Mouse (Mus musculus): ENCODE measurements around the gene Gm11011. TPM values are rescaled to one million over a fixed set of nuclear protein-coding genes. Genes with fewer than 3 reads are reported as not detected.
"Not testable (repeated sequence)": the region's sequence is repeated elsewhere in the genome, so short reads cannot be mapped to it uniquely, and the experiment has no call there.

The Gm11011 gene
- polyA plus RNA-seq (2015; fragmentation: Nextera tagmentation; extraction: Ambion mirVana): not detected in 2 replicates

DNA sequence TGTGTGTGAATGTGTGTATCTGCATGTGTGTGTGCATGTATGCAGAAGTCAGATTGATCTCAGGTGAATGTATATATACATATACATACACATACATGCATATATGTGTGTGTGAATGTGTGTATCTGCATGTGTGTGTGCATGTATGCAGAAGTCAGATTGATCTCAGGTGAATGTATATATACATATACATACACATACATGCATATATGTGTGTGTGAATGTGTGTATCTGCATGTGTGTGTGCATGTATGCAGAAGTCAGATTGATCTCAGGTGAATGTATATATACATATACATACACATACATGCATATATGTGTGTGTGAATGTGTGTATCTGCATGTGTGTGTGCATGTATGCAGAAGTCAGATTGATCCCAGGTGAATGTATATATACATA is at the start of gene Gm11011:
Gene Gm11011, minus strand, starts transcription at position 101 of the 400 bp plus-strand sequence.
- H3K9me3 ChIP-seq (ENCODE audit: control insufficient read depth, low read length); ATAC-seq; H3K27me3 ChIP-seq (replicated peaks; ENCODE audit: control insufficient read depth, insufficient read depth, low read length): not testable (repeated sequence)

DNA sequence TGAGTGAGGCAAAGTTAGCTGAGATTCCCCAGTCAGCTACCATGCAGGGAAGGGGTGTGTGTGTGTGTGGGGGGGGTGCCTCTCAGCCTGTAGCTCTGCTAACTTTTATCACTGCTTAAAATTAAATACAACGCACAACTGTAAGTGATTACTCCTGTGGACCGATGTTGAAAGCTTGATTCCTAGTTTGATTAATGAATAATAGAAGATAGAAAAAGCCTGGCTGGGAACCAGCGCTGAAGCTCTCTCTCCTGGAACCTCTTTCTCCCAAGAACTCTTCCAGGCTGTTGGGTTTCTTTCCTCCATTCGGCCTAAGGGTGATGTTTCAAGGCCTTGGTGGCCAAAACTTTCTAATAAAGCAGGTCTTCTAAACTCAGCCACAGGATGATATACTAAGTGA is 48.9 kb upstream of the Gm11011 start:
- H3K27me3 ChIP-seq (replicated peaks; ENCODE audit: control insufficient read depth, insufficient read depth, low read length): no peaks in the 10 kb centered on the region
- H3K4me3 ChIP-seq (ENCODE audit: low read length): peak overlapping the region; percentile 78
- no peaks in the 10 kb centered on the region for H3K9me3 ChIP-seq (ENCODE audit: control insufficient read depth, low read length)
- peaks cover 3% of the 10 kb centered on the region; the same call in 1 of the 2 replicates for H3K4me1 ChIP-seq (ENCODE audit: control insufficient read depth, insufficient read depth, low read depth, low read length)
- no peak for ATAC-seq
- peak overlapping the region; percentile 95 for H3K4me2 ChIP-seq (ENCODE audit: low read length)
- H3K27ac ChIP-seq (ENCODE audit: low read depth, low read length): peak overlapping the region; percentile 34; the same call in 1 of the 2 replicates
- H3K9ac ChIP-seq (ENCODE audit: low read depth, low read length): peak overlapping the region; percentile 17; the same call in 1 of the 2 replicates
- H3K36me3 ChIP-seq (ENCODE audit: control insufficient read depth, insufficient read depth, low read length): no peaks in the 10 kb centered on the region
- 62% methylated on average over 4 of the region's 4 CpGs for WGBS

More for the DNA sequence above, at the start of gene Gm11011:
- not testable (repeated sequence) for H3K4me1 ChIP-seq (ENCODE audit: control insufficient read depth, insufficient read depth, low read depth, low read length); H3K27ac ChIP-seq (ENCODE audit: low read depth, low read length); H3K9ac ChIP-seq (ENCODE audit: low read depth, low read length); H3K36me3 ChIP-seq (ENCODE audit: control insufficient read depth, insufficient read depth, low read length); H3K4me2 ChIP-seq (ENCODE audit: low read length); H3K4me3 ChIP-seq (ENCODE audit: low read length)

DNA sequence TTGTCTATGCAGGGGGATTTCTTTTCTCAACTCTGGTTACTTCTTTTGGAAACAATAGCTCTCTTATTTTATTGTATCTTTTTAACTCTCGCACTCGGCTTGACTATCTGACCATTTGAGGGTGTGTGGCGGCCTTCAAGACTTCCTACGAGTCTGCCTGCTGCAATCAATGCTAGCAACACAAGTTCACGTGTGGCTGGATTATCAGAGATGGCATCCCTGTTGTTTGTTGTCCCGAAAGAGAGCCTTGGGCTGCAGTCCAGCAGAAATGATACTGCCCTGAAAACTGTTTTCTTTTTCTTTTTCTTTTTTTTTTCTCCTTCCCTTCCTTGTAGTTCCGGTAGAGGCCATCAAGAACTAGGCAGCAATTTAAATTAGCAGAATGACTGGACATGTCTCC is 47.9 kb upstream of the Gm11011 start:
- Histone ChIP-seq H3K4me1 (ENCODE audit: control insufficient read depth, insufficient read depth, low read depth, low read length) (peaks cover 3% of the 10 kb centered on the region; the same call in 1 of the 2 replicates), H3K27ac (ENCODE audit: low read depth, low read length) (peak overlapping the region; percentile 86), H3K9ac (ENCODE audit: low read depth, low read length) (peak overlapping the region; percentile 54)

DNA sequence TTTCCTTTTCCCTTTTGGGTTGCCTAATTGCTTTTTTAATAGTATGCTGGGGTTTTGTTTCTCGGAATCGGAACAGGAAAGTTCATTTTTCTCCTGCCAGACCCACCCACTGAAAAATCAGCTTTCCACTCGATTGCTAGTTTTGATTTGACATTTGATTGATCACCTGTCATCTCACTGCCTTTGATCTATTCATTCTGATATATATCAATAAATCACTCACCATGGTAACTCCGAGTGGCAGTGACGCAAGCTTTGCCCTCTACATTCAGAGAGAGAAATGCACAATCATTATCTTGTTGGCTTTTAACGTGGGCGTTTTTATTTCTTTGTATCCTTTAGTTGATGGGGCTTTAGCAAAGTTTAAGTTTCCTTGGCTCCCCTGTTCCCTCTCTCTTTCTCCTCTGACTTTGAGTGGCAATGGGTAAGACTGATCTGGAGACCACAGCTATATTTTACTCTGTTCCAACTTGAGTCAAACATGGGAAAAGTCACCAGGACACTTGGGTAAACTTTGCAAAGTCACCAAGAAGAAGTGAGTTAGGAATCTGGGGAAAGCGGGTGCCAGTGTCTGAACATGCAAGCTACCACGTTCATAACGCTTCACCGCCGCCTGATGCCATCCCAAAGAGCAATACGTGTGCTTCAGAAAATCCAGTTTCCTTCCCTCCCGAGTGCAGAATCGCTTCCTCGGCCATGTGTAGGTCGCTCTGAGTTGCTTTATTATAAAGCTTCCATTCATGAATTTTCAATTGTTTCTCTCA is 47.3 kb upstream of the Gm11011 start:
- Histone ChIP-seq H3K27me3 (replicated peaks; ENCODE audit: control insufficient read depth, insufficient read depth, low read length) (no peaks in the 10 kb centered on the region), H3K9ac (ENCODE audit: low read depth, low read length) (peak overlapping the region; percentile 87), H3K27ac (ENCODE audit: low read depth, low read length) (peak overlapping the region; percentile 86), H3K4me2 (ENCODE audit: low read length) (peak overlapping the region; percentile 95), H3K36me3 (ENCODE audit: control insufficient read depth, insufficient read depth, low read length) (no peaks in the 10 kb centered on the region), H3K4me1 (ENCODE audit: control insufficient read depth, insufficient read depth, low read depth, low read length) (peaks cover 3% of the 10 kb centered on the region; the same call in 1 of the 2 replicates), H3K9me3 (ENCODE audit: control insufficient read depth, low read length) (no peaks in the 10 kb centered on the region), H3K4me3 (ENCODE audit: low read length) (peak overlapping the region; percentile 78)
- ATAC-seq: no peak
- WGBS: 24% methylated on average over 17 of the region's 17 CpGs

More for the DNA sequence above, 47.9 kb upstream of the Gm11011 start:
- Histone ChIP-seq H3K36me3 (ENCODE audit: control insufficient read depth, insufficient read depth, low read length) (no peaks in the 10 kb centered on the region), H3K27me3 (replicated peaks; ENCODE audit: control insufficient read depth, insufficient read depth, low read length) (no peaks in the 10 kb centered on the region), H3K4me2 (ENCODE audit: low read length) (peak overlapping the region; percentile 95), H3K9me3 (ENCODE audit: control insufficient read depth, low read length) (no peaks in the 10 kb centered on the region), H3K4me3 (ENCODE audit: low read length) (peak overlapping the region; percentile 78)
- WGBS: 20% methylated on average over 7 of the region's 7 CpGs
- ATAC-seq: no peak

DNA sequence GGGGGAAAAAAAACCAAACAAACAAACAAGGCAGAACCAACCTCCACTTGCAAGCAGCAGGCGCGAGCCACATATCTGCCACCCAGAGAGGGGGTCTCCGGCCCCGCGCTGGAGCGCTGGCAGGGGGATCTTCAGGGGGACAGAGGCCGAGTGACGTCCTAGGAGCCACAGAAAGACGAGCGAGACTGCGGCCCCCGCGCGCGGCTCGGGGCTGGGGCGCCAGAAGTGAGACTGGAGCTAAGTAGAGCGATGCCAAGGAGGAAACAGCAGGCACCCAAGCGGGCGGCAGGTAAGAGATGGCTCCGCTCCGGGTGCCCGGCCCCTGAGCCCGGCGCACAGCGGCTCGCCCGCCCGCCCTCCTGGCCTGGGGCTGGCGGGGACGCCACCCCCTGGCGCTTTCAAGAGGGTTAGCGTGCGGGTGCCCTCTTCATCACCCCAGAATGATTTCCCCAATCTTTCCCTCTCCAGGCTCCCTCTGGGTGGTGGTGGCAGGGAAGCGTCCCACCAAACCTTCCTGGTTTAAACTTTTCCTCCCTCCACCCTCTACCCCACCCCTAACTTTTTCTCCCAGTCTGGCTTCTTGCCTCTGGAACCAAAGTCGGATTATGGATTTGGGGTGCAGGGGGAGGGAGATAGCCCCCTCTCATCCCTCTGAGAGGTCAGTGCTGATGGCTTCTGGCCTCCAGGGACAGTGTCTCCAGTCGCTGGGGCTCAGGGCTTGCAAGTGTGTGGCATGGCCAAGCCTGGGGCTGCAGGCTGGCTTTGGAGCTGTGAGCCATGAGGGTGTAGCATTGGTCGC is 46.1 kb upstream of the Gm11011 start:
- H3K36me3 ChIP-seq (ENCODE audit: control insufficient read depth, insufficient read depth, low read length): no peaks in the 10 kb centered on the region
- 1% methylated on average over 35 of the region's 38 CpGs for WGBS
- ATAC-seq: peak; percentile 35; the same call in 1 of the 2 replicates
- peaks cover 3% of the 10 kb centered on the region; the same call in 1 of the 2 replicates for H3K4me1 ChIP-seq (ENCODE audit: control insufficient read depth, insufficient read depth, low read depth, low read length)
- H3K4me2 ChIP-seq (ENCODE audit: low read length): peak overlapping the region; percentile 95
- peak overlapping the region; percentile 78 for H3K4me3 ChIP-seq (ENCODE audit: low read length)
- H3K27ac ChIP-seq (ENCODE audit: low read depth, low read length): peak overlapping the region; percentile 86
- H3K9me3 ChIP-seq (ENCODE audit: control insufficient read depth, low read length): no peaks in the 10 kb centered on the region
- H3K9ac ChIP-seq (ENCODE audit: low read depth, low read length): peak overlapping the region; percentile 87
- no peaks in the 10 kb centered on the region for H3K27me3 ChIP-seq (replicated peaks; ENCODE audit: control insufficient read depth, insufficient read depth, low read length)

DNA sequence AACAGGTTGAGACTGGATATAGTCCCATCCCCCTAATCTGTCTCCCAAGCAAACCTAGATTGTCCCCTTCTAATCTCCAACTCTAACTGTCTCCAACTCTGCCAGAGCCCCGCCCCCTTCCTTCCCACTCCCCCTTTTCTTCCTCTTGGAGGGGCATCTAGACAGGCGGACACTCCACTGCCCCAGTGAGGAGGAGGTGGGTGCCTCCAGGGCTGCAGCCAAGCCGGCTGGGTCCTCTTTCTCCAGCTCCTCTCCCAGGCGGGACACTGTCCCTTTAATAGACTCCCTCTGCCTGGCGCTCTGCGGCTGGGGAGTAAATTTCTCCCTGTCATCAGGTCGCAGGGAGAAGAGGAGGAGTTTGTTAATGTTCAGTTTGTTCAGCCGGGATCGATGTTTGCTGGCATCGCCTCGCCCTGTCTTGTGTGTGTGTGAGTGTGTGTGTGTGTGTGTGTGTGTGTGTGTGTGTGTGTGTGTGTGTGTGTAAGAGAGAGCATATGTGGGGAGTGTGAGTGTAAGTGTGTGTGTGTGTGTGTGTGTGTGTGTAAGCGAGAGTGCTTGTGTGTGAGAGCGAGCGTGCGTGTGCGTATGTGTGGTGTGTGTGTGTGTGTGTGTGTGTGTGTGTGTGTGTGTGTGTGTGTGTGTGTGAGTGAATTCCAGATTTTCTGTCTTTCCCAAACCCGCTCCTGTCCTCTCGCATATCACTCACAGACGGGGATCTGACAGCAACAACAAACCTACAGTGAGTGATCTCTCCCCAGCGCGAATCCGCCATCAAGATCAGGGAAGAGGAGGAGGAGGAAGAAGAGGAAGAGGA is 45.0 kb upstream of the Gm11011 start, which contains the start of gene Tshz2:
Gene Tshz2, plus strand, starts transcription at position 676 of the 814 bp plus-strand sequence.
- H3K9ac ChIP-seq (ENCODE audit: low read depth, low read length): peak within 1 kb of the TSS; percentile 87
- H3K4me2 ChIP-seq (ENCODE audit: low read length): peak within 1 kb of the TSS; percentile 95
- peak; percentile 83 for ATAC-seq
- 0% methylated on average over 17 of the region's 22 CpGs for WGBS
- H3K27ac ChIP-seq (ENCODE audit: low read depth, low read length): peak within 1 kb of the TSS; percentile 86
- no peaks in the 10 kb centered on the region for H3K9me3 ChIP-seq (ENCODE audit: control insufficient read depth, low read length)
- no peaks in the 10 kb centered on the region for H3K36me3 ChIP-seq (ENCODE audit: control insufficient read depth, insufficient read depth, low read length)
- H3K4me3 ChIP-seq (ENCODE audit: low read length): peak within 1 kb of the TSS; percentile 78
- H3K27me3 ChIP-seq (replicated peaks; ENCODE audit: control insufficient read depth, insufficient read depth, low read length): no peaks in the 10 kb centered on the region
- H3K4me1 ChIP-seq (ENCODE audit: control insufficient read depth, insufficient read depth, low read depth, low read length): peaks cover 3% of the 10 kb centered on the region; the same call in 1 of the 2 replicates

DNA sequence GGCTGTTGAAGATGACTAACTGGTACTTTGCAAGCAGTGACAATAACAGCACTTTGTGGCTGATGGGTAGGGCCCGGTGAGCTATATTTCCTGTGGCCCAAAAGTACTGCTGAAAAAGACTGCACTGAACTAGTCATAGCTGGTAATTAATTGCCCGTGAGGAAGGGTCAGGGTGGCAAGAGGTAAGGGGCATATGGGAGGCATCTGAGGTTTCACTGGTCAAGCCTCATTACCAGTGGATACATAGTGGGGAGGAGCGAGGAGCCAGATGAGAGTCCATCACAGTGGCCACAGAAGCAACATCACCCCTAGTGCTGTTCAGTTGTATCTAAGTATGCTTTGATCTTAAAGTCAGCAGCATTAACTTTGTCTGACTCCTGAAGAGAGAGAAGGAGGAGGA is 42.5 kb upstream of the Gm11011 start:
- 89% methylated on average over 3 of the region's 3 CpGs for WGBS
- Histone ChIP-seq H3K4me2 (ENCODE audit: low read length) (no peak overlapping the region), H3K27ac (ENCODE audit: low read depth, low read length) (no peak overlapping the region), H3K4me1 (ENCODE audit: control insufficient read depth, insufficient read depth, low read depth, low read length) (peaks cover 3% of the 10 kb centered on the region; the same call in 1 of the 2 replicates), H3K27me3 (replicated peaks; ENCODE audit: control insufficient read depth, insufficient read depth, low read length) (no peaks in the 10 kb centered on the region), H3K36me3 (ENCODE audit: control insufficient read depth, insufficient read depth, low read length) (no peaks in the 10 kb centered on the region), H3K9me3 (ENCODE audit: control insufficient read depth, low read length) (no peaks in the 10 kb centered on the region), H3K4me3 (ENCODE audit: low read length) (no peak overlapping the region), H3K9ac (ENCODE audit: low read depth, low read length) (no peak overlapping the region)
- ATAC-seq: no peak

DNA sequence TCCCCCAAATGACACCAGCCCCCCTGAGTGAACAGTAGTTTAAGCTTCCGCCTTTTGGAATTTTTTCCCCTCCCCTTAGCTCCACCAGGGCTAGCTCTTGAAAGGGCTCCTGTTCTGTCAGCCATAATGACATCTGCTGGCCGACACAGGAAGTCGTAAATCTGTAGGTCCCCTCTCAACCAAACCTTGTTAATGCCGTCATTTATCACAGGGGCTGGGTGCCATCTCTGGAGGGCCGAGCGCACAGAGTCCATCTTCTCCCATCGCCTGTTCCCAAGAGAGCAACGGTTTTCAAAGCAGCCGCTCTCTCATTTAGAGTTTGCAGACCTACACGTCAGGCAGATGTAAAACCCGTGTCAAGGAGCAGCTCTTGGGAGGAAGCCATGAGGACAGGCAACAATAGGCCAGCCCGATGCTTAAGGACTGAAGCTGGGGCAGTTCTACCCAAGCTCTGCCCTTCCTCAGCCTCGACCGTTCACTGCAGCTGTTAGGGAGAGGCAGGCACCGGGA is 33.7 kb upstream of the Gm11011 start:
- H3K4me1 ChIP-seq (ENCODE audit: control insufficient read depth, insufficient read depth, low read depth, low read length): peaks cover 2% of the 10 kb centered on the region; the same call in 1 of the 2 replicates
- H3K27ac ChIP-seq (ENCODE audit: low read depth, low read length): no peak overlapping the region
- 0 out of 2 replicates have a peak overlapping the region, but pooled peaks have one; percentile 0 for H3K9ac ChIP-seq (ENCODE audit: low read depth, low read length)
- H3K36me3 ChIP-seq (ENCODE audit: control insufficient read depth, insufficient read depth, low read length): no peaks in the 10 kb centered on the region
- peak; percentile 73 for ATAC-seq
- WGBS: 33% methylated on average over 15 of the region's 15 CpGs
- H3K9me3 ChIP-seq (ENCODE audit: control insufficient read depth, low read length): no peaks in the 10 kb centered on the region
- no peak overlapping the region for H3K4me3 ChIP-seq (ENCODE audit: low read length)
- no peaks in the 10 kb centered on the region for H3K27me3 ChIP-seq (replicated peaks; ENCODE audit: control insufficient read depth, insufficient read depth, low read length)
- H3K4me2 ChIP-seq (ENCODE audit: low read length): peak overlapping the region; percentile 24
